Mouse (Mus musculus) liver, postnatal 0 days (tissue): ENCODE measurements around the gene Rab34.

Experiments
- CTCF ChIP-seq: sonication (generic); IDR thresholded peaks from 2 replicates; pipeline ENCODE4 v1.5.1; 2016; ENCODE audit warnings: antibody characterized with exemption, low read depth
- EP300 ChIP-seq: IDR thresholded peaks from 2 replicates; pipeline ENCODE4 v1.6.1; 2016; ENCODE audit warnings: antibody characterized with exemption, low read depth, mild to moderate bottlenecking

- TF ChIP-seq CTCF (no peak), EP300 (no peak)
Measured at GRCm38 (mm10) chr11:78231518-78231917, 43.3 kb downstream of the Rab34 start.
